Mouse (Mus musculus) lung, adult 18-20 months (tissue): Measurements from ENCODE around the gene Esrrg.
A peak's percentile ranks its signal among the peaks of the same experiment; 100 is the strongest.

Experiments used
- DNase-seq, 2 experiments: peaks; one replicate each; pipeline ENCODE4 v3.0.0; 2022; ENCODE audit warnings: mixed read lengths in 2 of 2

Gene Esrrg

DNA sequence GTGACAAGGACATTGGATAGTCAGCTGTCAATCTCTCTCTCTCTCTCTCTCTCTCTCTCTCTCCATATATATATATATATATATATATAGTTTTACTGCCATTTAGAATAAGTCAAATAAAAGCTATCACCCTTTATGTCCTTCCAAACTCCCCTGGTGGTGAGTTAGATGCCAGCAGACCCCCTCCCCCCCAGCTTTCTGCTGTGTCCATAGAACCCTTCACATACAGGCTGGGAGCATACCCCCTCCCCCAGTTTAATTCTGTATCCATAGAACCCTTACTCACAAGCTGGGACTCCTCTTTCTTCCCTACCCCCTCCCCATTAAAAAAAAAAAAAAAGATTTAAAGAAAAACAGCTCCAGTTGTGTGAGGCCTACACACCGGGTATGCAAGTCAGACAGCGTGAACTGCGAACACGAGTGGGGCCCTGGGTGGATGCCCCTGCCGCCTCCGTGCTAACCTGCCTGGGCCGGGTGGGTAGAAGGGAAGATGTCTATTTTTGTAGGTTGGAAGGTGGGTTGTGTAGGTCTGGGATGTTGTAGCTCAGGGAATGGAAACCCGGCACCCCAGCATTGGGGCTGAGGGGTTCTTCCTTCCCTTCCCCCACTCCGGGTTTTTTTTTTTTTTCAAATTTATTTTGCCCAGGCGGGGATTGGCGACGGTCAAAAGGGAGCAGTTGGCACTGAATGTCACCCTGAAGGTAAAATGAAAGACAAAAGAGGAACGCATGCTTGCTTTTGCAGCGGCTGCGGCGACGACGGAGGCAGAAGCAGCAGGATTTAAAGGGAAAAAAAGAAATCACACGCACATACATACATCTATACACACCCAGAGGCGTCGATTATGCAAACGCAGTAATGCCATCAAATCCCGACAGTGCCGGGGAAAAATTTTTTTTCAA lies 42.4 kb downstream of the Esrrg start:
- no peak for DNase-seq

DNA sequence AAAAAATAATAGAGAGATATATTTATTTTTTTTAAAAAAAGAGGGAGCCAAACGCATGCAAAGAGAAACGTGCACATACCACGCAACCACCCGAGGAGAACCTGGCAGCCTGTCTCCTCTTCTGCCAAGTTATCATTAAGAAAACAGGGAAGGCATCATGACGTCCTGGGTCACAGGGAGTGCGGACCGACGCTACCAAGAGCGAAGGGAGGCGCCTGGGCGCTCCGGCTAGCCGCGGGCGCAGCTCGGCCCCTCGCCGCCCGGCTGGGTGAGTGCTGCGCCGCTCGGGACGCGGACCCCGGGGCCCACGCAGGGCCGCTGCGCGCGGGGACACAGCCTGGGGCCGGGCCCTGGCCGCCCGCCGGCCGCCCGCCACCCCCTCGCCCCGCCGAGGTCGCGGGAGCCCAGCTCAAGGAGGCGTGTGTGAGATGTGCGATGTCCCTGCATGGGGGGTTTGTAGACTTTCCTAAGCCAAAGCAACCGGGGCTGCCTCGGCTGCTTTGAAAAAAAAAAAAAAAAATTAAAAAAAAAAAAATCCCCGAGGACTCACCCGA lies 43.2 kb downstream of the Esrrg start:
- peak; percentile 9 to 12 for DNase-seq

DNA sequence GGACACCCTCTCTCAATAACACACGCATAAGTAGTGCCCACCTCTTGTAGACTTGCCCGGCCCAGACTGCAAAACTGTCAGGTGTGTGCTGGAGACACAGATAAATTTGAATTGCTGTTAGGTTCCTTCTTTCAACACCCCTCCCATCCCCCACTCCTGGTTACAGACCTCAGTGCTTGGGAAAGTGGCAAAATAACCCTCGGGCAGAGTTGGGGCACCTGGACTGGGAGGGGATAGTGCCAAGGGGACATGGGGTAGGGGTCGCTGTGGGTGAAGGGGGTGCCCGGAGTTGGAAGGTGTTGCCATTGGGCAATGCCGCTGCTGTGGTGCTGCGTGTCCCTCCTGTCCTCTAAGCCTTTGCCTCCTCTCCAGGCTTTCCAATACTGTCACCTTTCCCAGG lies 43.9 kb downstream of the Esrrg start:
- DNase-seq, result no peak

DNA sequence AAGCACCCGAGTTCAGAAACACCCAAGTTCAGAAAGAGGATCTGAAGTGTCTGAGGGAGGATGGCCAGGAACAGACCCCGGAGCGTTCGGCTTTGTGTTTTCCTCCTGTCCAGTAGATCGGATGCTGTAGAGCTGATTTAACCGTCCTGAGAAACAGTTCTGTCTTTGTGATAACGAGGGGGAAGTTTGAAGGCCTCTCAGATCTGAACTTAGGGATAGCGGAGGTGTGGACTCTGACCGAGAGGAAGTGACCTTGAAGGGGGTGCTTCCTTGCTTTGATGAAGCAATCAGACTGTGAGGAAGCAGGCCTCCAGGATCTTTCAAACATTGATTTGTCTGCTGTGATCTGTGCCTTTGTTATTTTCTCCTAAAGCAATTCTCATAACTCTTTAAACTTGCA lies 44.8 kb downstream of the Esrrg start:
- no peak for DNase-seq

DNA sequence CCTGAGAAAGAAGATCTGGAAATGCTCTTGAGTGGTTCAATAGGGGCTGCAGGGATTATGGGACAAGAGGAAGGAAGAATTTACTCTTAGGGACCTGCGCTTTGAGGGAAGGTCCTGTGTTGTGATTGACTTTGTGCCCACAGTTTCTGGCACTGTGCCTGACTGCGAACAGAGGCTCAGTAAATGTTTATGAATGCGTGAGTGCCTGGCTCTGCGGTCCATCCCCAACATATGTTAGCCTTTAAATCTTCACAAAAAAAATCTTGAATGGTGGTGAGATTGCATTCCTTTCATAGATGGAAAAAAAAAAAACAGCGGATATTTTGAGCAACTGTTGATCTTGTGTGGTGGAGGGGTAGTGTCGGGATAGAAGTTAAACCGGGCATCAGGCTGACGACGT lies 52.4 kb downstream of the Esrrg start:
- DNase-seq, result no peak

DNA sequence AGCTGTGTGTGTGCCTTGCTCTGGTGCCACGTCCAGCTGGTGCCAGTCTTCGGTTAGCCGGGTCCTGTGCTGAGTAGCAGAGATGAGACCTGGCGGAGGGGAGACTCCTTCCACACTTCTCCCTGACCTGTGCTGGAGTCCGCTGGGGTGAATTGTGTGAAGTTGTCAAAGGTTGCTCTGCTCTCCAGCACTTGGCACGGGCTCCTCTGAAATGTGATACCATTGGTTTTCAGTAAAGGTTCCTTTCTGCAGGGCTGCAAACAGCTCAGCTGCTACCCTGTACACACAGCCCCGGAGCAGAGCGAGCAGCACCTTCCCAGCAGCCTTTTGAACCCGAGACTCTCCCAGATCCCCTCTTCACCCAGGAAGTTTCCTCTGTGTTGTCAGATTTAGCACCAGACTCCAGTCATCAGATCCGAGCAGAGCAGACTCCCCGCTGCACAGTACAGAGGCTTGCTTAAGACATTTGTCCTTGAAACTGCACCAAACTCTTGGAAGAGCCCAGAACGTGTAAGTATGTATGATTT lies 53.6 kb downstream of the Esrrg start:
- DNase-seq, result peak; percentile 30 to 39

DNA sequence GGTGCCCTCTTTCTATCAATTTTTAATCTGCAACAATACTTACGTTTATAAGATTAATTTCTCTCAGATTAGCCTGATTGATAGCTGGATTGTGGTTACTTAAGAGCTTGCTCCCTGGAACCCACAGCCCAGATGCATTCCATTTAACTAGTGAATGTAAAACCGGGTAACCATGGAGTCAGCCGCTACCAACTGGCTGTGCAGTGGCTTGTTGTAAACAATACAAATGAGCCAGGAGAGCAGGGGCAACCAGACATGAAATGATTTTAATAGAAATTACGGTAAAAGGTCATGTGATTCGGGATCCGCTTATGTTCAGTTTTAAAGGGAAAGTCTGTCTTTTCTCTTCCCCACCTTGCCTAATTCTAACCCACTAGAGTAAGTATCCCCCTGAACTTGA lies 54.8 kb downstream of the Esrrg start:
- no peak for DNase-seq

DNA sequence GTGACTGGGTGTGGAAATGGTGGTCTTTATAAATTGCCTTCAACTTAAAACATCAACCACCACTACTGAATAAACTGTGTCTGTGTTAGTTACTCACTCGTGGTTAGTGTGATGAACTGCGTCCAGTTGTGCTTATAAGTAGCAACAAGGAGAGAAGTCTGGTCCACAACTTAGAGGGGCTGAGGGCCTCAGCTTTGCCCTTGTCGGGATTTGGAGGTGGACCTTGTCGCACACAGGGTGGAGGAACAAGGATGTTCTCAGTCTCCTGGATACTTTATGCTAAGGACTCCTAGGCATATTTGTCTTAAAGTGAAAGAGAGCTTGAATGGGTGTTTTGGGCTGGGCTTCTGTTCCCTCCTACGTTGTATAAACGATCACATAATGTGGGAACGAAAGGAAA lies 55.7 kb downstream of the Esrrg start:
- no peak for DNase-seq

DNA sequence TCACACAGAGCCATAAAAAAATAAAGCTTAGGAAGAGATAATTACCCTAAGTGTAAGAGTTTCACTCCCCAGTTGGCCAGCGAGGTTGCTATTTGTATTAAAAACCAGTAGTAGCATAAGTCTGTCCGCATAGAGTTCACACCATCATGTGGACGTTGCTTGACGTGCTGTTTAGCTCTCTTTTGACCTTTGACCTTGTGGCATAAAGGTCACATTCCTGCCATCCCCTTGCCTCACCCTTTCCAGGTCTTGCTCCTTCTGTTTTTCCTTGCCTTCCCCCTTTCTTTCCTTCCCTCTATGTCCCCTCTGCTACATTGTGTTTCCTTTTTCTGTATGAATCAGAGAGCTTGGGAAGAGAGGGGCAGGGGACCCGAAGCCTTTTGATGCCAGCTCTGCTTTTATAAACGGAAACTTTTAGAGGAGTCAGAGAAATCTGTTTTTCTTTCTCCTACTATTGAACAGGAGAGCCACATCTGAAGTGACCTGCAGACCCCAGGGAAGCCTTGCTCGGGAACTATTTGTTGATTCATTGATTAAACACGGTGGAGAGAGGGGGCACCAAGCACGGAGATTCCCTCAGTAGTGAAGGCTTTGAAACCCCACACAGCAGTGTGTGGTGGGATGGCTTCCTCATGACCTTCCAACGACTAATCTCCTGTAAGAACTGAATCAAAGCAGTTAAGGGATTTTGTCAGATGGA lies 57.5 kb downstream of the Esrrg start:
- no peak for DNase-seq

DNA sequence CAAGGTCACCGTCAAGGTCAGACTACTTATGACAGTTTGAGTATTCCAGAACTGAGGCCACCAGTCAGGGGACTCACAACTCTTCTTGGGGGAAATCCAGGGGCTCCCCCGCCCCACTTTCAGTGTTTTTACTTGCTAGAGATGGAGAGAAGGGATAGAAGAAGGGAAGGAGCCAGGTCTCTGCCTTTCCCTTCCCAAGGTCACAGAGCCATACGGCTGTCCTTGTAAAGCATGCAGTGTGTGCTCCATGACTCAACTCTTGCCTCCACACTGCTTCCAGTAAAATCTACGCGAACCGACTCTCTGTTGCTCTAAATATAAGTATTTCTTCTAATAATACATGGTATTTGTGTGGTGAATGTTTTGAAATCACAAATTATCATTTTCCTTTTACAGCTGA lies 61.2 kb downstream of the Esrrg start:
- DNase-seq, result no peak

DNA sequence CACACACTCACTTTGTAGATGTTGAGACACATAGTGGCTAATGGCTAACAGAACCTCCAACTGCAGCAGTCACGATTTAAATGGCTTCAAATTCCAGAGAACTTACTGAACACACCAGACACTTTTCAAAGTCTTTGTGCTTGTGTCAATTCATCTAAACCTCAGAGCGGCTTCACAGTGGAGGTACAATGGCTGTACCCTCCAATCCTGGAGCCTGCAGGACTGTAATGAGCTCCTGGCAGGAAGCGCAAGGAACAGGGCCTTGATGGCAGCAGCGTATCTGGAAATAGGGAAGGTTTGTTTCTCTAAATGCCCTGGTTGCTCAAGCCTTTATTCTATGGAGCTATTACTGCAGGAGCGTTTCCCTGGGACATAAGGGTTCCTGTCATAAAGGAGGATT lies 63.9 kb downstream of the Esrrg start:
- no peak for DNase-seq

DNA sequence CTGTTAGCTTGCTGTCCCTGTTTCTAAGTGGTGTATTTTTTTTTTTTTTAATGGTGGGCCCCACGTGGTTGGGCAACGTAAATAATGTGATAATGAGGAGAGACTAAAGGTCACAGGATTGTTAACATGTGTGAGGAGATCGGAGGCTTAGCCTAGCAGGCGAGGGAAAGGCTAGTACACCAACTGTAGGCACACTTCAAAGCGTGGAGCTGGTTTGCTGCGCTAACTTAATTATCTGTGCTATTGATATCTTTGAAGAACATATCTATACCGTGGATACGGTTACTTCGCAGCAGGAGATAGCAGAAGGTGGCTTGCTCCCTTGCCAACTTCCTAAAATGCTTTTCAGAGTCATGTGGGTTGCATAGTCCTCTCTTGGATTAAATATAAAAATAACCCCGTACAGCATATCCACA lies 66.2 kb downstream of the Esrrg start:
- DNase-seq, result no peak

DNA sequence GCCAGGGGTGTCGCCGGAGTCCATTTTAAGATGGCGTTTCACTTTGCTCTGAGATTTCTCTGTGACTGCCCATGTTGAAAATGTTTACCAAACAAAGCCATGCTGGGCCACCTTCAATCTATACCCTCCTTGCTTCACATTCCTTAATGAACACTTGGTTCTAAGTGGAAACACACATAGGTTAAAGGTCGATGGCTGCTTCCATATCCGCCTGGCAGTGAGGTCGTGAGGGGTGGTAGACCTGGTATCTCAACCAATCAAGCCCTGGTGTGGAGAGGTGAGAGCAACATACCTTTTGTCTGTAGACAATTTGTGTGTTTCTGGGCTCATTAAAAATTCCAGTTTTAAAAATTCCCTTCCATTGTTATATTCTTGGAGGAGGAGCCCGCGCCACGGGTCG lies 68.0 kb downstream of the Esrrg start:
- no peak for DNase-seq

DNA sequence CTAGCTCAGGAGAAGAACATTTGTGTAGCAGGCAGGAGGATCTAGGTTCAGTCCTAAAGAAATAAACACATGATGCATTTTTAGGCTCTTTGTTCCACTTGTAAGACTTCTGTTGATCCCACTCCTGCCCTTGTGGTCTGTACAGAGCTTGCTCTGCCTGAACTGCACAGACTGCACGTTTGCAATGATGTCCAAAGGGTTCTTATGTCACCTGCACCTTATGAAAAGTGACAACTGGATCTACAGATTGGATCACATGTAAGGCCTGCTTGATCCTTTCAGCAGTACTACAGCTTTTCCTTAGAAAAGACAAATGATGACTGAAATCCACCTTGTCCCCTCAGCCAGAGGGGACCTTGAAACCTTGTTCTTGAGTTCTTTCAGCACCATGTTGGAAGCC lies 70.7 kb downstream of the Esrrg start:
- no peak for DNase-seq

DNA sequence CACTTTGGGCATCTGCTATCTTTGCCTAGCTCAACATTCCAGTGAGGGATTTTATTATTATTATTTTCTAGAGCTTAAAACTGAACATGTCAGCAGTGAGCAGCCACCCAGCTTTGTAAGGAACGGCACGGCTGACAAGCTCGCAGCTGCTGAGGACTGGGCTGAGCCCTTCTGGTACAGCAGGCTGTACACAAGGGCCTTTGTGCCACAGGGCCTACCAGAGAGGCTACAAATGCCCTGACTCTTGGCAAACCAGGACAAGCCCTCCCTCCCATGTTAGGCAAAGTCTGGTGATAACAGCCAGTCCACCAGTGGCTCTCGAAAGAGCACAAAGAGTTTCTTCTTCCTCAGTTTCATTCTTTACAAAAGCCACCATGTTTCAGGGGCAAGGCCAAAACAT lies 75.9 kb downstream of the Esrrg start:
- no peak for DNase-seq

DNA sequence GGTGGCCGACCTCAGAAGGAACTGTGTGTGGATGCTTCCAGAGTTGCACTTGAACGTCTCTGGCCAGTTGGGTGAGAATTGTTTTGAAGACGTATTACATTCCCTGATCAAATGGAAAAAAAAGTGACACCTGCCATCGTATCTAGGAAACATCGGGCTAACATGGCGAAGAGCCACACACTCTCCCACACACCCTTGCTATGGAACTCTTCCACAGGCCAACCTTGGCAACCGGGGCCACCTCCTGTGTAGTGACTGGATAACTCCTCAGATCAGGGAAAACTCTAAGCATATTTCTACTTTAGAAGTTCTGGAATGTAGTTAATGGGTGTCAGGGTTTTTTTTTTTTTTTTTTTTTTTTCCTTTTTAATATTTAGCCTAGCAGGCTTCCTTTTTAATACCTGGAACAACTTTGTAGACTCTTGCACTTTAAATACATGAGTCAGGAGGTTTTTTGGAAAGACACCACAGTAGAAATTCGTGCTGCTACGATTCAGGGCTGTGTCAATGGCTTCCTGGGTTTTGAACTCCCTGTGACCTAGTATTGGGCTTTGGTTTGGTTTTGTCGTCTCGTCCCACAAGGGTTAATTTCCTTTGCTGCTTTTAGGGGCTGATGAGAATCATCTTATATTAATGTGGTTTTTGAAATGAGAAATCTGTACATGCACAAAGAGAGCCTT lies 83.4 kb downstream of the Esrrg start:
- DNase-seq, result no peak

DNA sequence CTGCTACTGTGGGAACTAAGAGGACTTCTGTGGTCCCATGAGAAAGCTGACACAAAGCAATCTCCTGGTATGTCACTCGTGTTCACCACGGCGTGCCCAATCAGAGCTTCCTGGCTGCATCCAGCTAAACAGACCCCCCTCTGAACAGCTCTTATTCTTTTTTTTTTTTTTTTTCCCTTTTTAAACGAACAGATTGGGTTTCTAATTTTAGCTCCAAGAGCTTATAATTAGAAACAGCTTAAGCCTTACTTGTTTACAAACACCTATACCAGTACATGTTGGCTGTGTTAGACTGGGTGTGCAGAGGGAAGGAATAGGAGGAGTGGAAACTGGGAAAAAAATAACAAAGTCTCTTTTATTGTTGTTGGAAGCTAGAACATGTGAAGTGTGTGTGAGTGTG lies 86.3 kb downstream of the Esrrg start:
- DNase-seq, result no peak

DNA sequence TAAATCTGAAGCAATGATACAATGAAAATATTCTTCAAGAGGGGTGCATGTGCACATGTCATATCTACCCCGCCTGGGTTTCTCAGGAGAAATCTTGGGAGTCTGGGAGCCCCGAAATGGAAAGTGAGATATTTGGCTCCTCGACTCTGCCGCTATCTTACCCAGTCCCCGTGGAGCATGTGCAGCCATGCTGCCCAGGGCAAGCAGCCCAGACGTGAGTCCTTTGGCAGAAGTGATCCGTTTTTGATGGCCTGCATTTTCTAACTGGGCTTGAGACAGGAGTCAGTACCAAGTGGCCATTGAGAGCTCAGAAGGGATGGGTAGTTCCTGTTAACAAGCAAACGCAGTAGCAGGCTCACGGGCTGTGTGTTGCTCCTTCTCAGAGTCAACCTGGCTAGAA lies 89.6 kb downstream of the Esrrg start:
- no peak for DNase-seq

DNA sequence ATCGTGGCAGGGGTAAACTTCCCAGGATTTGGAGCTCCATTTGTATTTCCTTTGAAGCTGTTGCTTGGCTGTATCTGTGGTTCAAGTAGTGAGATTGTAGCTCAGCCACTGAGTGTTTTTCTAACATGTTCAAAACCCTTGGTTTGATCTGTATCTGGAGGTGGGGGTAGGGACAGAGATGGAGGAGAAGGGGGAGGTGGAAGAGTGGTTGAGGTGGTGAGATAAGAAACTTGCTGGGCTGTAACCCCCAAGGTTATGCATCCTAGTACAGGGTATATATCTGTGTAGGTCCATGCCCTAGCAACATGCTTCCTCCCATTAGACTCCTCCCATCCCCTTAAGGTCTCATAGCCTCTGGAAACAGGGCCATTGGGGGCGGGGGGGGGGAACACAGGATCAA lies 92.4 kb downstream of the Esrrg start:
- DNase-seq, result no peak

DNA sequence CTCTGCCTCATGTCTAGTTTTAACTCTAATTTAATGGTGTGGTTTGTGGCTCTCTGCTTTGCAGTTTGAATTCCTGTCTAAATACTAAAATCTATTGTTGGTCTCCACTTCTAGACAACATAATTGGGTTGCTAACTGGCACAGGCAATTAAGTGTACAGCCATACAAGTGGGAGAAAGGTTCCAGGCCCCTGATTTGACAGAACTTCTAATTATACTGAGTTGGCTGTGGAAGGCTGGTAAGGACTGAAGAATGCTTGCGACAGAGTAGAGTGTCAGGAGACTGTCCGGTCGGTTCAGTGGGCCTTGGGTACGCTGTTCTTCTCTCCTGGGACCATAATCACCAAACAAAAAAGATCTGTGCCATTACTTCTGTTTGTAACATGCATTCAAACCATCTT lies 96.3 kb downstream of the Esrrg start:
- no peak for DNase-seq

DNA sequence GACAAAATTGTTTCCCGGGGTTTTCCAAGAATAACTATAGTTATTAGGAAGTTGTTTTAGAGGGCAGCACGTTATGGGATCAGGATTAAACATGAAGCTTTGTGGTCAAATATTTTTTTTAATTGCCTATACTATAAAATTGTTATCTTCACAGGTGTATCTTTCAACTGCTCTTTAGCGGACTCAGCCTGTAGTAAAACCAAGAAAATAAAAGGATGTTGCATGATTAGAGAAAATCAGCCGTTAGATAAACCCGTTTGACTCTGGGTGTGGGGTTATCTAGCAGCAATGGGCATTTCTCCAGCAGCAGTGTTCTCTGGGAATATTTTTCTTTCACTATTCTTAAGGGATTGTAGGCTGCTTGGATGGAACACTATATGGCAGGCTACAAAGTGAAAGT lies 96.8 kb downstream of the Esrrg start:
- no peak for DNase-seq

DNA sequence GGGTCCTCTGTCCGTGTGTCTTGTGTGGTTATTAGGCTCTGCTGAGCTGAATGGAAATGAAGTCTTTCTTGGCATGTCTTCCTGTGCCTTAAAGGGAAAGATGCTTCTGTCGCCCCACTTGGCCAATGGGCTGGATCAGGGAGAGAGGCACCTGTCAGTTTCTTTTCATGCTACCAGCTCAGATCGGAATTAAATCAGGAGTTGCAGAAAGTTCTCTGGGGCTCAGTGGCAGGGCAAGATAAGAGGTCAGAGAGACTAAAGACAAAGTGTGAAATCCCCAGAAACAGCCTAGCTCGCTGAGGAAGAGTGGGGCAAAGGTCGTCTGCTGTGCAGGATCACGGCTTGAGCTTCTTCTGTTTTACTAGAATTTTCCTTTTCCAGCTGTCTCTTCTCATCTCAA lies 97.5 kb downstream of the Esrrg start:
- DNase-seq, result no peak

DNA sequence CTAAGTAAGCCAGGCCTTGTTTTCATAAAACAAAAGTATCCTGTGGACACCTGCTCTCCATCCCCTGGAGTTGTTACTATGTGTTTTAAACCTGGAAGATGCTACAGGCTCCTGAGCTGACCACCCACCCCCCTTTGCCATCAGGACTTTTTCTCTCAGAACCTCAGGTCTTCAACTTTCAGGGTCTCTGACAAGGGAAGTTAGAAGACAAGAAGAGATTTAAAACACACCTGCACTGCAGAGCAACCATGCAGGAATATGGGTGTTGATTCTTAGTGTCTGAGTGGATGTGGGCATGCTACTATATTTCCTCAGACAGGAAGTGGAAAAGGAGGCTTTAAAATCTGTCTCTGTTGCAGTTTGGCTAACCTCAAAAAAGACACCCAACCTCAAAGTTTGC lies 98.6 kb downstream of the Esrrg start:
- no peak for DNase-seq
